Mouse (Mus musculus) large intestine, adult 2 months (tissue): ENCODE data around the gene Cobl. TPM values are rescaled to one million over a fixed set of nuclear protein-coding genes. Genes with fewer than 3 reads are reported as not detected.

Experiments used
- DNase-seq: peaks from one replicate; pipeline ENCODE4 v3.0.0-alpha.2; 2012; ENCODE audit warnings: low read depth, low spot score
- WGBS: fragments of 180-500 bp; shearing (Covaris S2); methylation state at CpG from one replicate; pipeline ENCODE4 v1.1.7; 2018; 5-methylcytosine and 5-hydroxymethylcytosine counted together
- polyA plus RNA-seq: library from polyadenylated mRNA; depleted of rRNA; stranded (reverse); fragments of >200 nt; gene quantifications from 2 replicates; pipeline ENCODE4 v1.2.3, GENCODE M21; 2012; rRNA removed

Gene Cobl
- polyA plus RNA-seq = 23.5 and 50.8 TPM in 2 replicates

GRCm38 (mm10) chr11:12464181-12465162 is at the start of gene Cobl:
Gene Cobl (minus strand): TSS chr11:12464960.
- WGBS = under 1% methylated on average over 82 of the region's 89 CpGs
- DNase-seq = no peak

GRCm38 (mm10) chr11:12513796-12514195 is 49.0 kb upstream of the Cobl start:
- DNase-seq = no peak
- WGBS = 32% methylated on average over 5 of the region's 5 CpGs

GRCm38 (mm10) chr11:12506371-12506890 is 41.7 kb upstream of the Cobl start:
- no peak for DNase-seq
- 88% methylated on average over 6 of the region's 6 CpGs for WGBS

GRCm38 (mm10) chr11:12503756-12504155 is 39.0 kb upstream of the Cobl start:
- DNase-seq = no peak
- WGBS = 79% methylated on average over 4 of the region's 4 CpGs

- DNase-seq = no peak
- WGBS = 84% methylated on average over 3 of the region's 3 CpGs
Measured at GRCm38 (mm10) chr11:12501721-12502120, 37.0 kb upstream of the Cobl start.

- no peak for DNase-seq
Measured at GRCm38 (mm10) chr11:12493791-12494190, 29.0 kb upstream of the Cobl start.

GRCm38 (mm10) chr11:12479856-12480403 is 15.2 kb upstream of the Cobl start:
- no peak for DNase-seq
- WGBS = 51% methylated on average over 3 of the region's 3 CpGs

- no peak for DNase-seq
- WGBS = 55% methylated on average over 5 of the region's 5 CpGs
Measured at GRCm38 (mm10) chr11:12474299-12474935, 9.7 kb upstream of the Cobl start.

- 43% methylated on average over 5 of the region's 5 CpGs for WGBS
- no peak for DNase-seq
Measured at GRCm38 (mm10) chr11:12473625-12474298, 9.0 kb upstream of the Cobl start.

GRCm38 (mm10) chr11:12469638-12470037 is 4.9 kb upstream of the Cobl start:
- 90% methylated on average over 1 of the region's 1 CpGs for WGBS
- DNase-seq = no peak

GRCm38 (mm10) chr11:12468661-12469060 is 3.9 kb upstream of the Cobl start:
- peak; percentile 90 for DNase-seq
- WGBS = 15% methylated on average over 2 of the region's 2 CpGs

- no peak for DNase-seq
- 85% methylated on average over 1 of the region's 1 CpGs for WGBS
Measured at GRCm38 (mm10) chr11:12467836-12468235, 3.1 kb upstream of the Cobl start.

- WGBS = 90% methylated on average over 2 of the region's 2 CpGs
- DNase-seq = no peak
Measured at GRCm38 (mm10) chr11:12467217-12467616, 2.5 kb upstream of the Cobl start.

- no peak for DNase-seq
- WGBS = 79% methylated on average over 1 of the region's 1 CpGs
Measured at GRCm38 (mm10) chr11:12466606-12467005, 1.8 kb upstream of the Cobl start.

GRCm38 (mm10) chr11:12465229-12465628 is 469 bp upstream of the Cobl start:
- no peak for DNase-seq
- WGBS = 30% methylated on average over 1 of the region's 1 CpGs

- 31% methylated on average over 13 of the region's 13 CpGs for WGBS
- no peak for DNase-seq
Measured at GRCm38 (mm10) chr11:12463615-12464170, 1.1 kb downstream of the Cobl start.

- WGBS = 62% methylated on average over 7 of the region's 7 CpGs
- no peak for DNase-seq
Measured at GRCm38 (mm10) chr11:12459781-12460581, 4.8 kb downstream of the Cobl start.

- 88% methylated on average over 3 of the region's 3 CpGs for WGBS
- DNase-seq = no peak
Measured at GRCm38 (mm10) chr11:12458814-12459213, 5.9 kb downstream of the Cobl start.

GRCm38 (mm10) chr11:12458392-12458791 is 6.4 kb downstream of the Cobl start:
- 64% methylated on average over 2 of the region's 2 CpGs for WGBS

More at GRCm38 (mm10) chr11:12458392-12458791, 6.4 kb downstream of the Cobl start:
- no peak for DNase-seq
